Mouse (Mus musculus): ENCODE measurements at regions not wholly inside any gene's neighbourhood (a gene's known extent, or its start where the extent isn't known, plus 50 kb on each side); places are given as distances from the start of the nearest gene placed in this dataset.

- DNase-seq (ENCODE audit: low spot score in 2 of 2) = no peak
Measured at GRCm38 (mm10) chr5:126123216-126123615, 591.6 kb downstream of the Tmem132b start.

GRCm38 (mm10) chr5:126127486-126127885 is 595.9 kb downstream of the Tmem132b start:
- DNase-seq (ENCODE audit: low spot score in 2 of 2) = no peak

- DNase-seq (ENCODE audit: low spot score in 2 of 2) = no peak
Measured at GRCm38 (mm10) chr5:126148908-126149307, 617.3 kb downstream of the Tmem132b start.

DNA sequence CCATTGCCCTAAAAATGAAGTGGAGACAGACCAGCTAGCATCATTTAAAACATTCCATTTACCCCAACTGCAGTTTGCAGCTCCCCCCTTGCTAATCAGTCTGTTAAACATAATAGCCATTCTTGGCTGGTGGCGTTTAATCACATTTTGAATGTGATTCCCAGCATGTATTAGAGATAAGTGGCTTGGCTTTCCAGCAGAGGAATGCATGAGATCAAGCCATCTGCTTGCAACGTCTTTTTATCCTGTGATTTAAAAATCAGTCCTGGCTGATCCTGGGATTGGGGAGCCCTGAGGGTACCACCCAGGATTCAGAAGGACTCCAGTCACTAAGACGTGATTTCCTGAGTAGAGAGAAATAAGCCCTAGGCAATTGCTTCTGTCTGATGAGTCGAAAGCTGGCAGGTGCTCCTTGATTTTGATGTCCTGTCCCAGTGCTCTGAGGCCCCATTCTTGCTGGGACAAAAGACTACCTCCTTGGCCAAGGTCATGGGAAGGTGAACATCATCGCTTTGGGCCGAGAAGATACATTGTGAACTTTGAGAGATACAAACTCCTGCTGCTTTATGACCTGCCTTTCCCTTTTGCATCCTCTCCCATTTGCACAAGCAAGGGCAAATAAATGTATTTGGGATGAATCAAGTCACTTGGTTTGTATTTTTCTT is 623.8 kb downstream of the Tmem132b start:
- DNase-seq (ENCODE audit: low spot score in 2 of 2) = peak in 1 of 2 experiments; percentile 9

DNA sequence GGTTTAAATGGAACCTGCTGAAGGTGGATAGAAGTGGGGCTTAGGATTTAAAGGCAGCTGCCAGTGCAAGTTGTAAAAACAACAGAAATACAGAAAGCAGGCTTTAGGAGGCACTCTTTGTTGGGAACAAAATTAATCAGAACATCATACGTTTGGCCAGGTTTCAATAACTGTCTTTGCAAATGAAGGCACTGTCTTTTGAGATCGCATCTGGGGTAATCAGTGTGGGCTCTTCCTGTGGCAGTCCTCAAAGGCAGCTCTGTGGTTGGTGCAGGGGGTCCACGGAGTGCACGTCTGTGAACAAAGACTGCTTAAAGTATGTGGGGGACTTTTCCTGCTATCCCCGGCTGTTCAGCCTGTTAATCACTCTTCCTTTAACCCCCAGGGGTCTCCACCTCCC is 654.5 kb downstream of the Tmem132b start:
- no peak for DNase-seq (ENCODE audit: low spot score in 2 of 2)

GRCm38 (mm10) chr5:126199876-126200275 is 668.3 kb downstream of the Tmem132b start:
- DNase-seq (ENCODE audit: low spot score in 2 of 2) = no peak

- DNase-seq (ENCODE audit: low spot score in 2 of 2) = no peak
Measured at GRCm38 (mm10) chr5:126201535-126201934, 670.0 kb downstream of the Tmem132b start.

GRCm38 (mm10) chr5:126201996-126202395 is 670.4 kb downstream of the Tmem132b start:
- no peak for DNase-seq (ENCODE audit: low spot score in 2 of 2)

- no peak for DNase-seq (ENCODE audit: low spot score in 2 of 2)
Measured at GRCm38 (mm10) chr5:126217016-126217415, 685.4 kb downstream of the Tmem132b start.

DNA sequence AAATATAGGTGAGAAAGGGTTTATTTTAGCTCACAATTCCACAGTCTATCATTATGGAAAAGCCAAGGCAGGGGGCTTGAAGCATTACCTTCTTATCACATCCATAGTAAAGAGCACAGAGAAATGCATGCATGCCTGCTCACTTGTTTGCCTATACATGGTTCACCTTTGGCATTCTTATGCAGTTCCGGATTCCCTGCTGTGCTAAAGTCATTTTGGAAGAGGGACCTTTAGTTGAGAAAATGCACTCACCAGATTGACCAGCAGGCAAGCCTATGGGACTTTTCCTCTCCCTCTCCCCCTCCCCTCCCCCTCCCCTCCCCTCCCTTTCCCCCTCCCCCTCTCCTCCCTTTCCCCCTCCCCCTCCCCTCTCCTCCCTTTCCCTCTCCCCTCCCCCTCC is 686.2 kb downstream of the Tmem132b start:
- no peak for DNase-seq (ENCODE audit: low spot score in 2 of 2)

- DNase-seq (ENCODE audit: low spot score in 2 of 2) = no peak
Measured at GRCm38 (mm10) chr5:126223696-126224095, 692.1 kb downstream of the Tmem132b start.

DNA sequence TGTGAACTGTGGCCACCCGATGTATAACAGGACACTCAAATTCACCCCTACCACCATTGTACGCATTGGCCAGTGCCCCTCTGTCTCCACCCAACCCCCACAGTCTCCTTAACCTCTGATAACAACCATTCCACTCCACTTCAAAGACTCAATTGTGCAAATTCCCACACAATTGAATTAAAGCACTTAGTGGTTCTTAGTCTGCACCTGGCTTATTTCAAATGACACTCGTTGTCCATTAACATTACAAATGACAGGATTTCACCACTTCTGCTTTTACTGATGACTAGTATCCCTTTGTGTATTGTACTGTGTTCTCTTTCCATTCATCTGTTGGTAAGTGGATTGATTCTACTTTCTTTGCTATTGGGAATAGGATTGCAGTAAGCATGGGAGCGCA is 699.2 kb downstream of the Tmem132b start:
- DNase-seq (ENCODE audit: low spot score in 2 of 2) = no peak

DNA sequence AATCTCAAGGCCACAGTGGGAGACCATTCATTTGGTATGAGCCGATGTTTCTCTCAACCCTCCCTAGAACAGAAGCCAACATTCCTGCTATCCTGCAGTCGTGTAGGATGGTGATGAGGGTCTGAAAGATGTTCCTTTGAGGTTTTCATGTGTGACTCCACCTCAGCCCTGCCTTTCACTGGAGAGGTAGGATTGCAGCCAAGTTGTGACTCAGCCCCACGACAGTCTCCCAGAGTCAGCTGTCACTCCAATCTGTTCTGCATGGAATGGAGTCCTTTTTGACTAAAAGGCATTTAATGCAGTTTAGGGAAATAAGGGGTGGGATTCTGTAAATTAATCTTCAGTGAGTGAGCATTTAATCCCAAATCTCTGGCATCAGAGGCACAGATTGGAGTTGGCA is 706.5 kb downstream of the Tmem132b start:
- DNase-seq (ENCODE audit: low spot score in 2 of 2) = no peak

- DNase-seq (ENCODE audit: low spot score in 2 of 2) = no peak
Measured at GRCm38 (mm10) chr5:126245776-126246175, 714.2 kb downstream of the Tmem132b start.

- DNase-seq (ENCODE audit: low spot score in 2 of 2) = no peak
Measured at GRCm38 (mm10) chr5:126250331-126250730, 718.8 kb downstream of the Tmem132b start.

GRCm38 (mm10) chr5:126254661-126255060 is 723.1 kb downstream of the Tmem132b start:
- no peak for DNase-seq (ENCODE audit: low spot score in 2 of 2)

DNA sequence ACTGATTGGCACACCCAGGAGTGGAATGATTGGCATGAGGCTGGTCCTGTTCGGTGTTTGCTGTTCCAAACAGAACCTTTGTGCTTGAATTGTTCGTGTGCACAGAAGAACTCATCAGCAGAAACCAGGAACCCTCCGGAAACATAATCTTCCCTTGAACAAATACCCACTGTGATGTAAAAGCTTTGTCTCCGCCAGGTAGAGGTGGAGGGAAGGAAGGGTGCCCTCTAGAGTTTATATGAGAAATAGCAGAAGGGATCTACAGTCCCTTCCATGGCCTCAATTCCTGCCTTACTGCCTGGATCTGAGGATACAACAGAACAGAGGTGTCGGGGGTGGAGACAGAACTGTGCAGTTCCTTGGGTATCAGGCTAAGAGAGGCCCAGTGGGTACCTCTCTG is 726.3 kb downstream of the Tmem132b start:
- no peak for DNase-seq (ENCODE audit: low spot score in 2 of 2)

GRCm38 (mm10) chr5:126266471-126266870 is 734.9 kb downstream of the Tmem132b start:
- no peak for DNase-seq (ENCODE audit: low spot score in 2 of 2)

DNA sequence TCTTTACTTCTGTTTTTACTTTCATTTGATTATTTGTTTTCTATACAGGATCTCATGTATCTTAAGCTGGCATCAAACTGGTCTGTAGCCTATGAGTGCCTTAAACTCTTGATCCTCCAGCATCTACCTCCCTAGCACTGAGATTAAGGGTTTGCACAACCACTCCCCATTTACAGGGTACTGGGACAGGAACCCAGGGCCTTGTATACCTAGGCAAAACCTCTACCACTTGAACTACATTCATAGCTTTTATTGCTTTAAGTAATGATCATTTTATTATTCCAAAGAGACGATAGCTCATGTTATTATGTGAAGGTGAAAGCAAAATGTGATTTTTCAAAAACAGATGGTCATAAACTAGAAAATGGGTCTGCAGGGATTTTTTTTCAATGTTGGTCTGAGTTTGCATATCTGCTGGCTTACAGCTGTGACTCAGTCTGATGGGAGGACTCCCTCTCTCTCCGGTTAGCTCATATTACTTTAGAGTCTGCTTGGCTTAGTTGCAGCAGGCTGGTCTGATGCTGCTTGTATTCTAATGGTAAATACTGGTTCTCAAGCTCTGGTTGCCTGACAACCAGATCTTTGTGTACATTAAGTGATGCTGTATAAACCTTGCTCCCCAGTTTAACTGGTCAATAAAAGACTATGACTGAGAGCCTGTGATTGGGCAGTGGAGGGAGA is 735.5 kb downstream of the Tmem132b start:
- DNase-seq (ENCODE audit: low spot score in 2 of 2) = no peak

DNA sequence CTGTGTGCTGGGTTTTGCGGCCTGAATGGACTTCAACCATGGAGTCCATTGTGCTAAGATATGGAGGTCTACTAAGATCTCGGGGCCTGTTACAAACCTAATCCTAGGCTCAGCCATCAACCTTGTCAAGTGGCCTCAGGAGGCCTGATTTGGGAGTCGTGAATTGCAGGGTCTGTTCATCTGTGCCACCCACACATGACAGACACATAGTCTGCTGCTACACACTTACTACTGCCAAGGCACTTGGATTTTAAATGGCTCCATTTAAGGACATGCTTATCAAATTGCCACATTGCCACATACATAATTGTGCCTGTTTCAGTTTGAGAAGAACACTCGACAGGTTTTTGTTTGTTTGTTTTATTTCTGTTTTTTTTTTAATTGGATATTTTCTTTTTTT is 737.0 kb downstream of the Tmem132b start:
- DNase-seq (ENCODE audit: low spot score in 2 of 2) = no peak

- DNase-seq (ENCODE audit: low spot score in 2 of 2) = no peak
Measured at GRCm38 (mm10) chr5:126274316-126274715, 742.7 kb downstream of the Tmem132b start.

DNA sequence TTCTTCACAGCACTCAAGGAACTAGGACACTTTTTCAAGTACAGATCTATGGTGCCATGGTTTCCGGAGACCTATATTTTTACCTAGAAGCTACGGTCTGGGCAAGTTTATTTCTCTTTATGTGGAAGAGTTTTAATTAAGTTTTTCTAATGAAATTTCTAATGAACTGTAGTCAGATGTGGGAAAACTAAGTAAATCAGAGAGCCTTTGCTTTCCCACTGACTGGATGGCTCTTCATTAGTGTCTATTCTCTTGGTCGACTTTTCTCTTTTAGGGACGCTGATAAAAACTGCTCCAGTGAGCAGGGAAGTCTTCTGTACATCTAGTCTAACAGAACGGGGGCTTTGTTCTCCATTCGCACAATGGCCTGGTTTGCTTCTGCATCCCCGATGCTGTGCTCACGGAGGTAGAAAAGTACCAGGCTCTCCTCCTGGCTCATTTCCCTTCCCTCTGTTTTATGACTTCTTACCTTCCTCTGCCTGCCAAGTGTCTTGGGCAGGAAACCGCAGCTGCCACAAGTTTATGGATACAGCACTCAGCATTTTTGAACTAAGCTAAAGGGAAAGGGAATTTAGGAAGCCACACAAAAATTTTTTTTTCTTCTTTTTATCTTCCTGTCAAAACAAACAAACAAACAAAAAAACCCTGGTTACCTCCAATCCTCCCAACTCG is 749.6 kb downstream of the Tmem132b start:
- DNase-seq (ENCODE audit: low spot score in 2 of 2) = no peak
